Mouse (Mus musculus) heart, adult 11 months (tissue): ENCODE measurements at regions not wholly inside any gene's neighbourhood (a gene's known extent, or its start where the extent isn't known, plus 50 kb on each side); places are given as distances from the start of the nearest gene placed in this dataset.
"Not testable (repeated sequence)": the region's sequence is repeated elsewhere in the genome, so short reads cannot be mapped to it uniquely, and the experiment has no call there.

Source experiments
- DNase-seq: peaks from one replicate; pipeline ENCODE4 v3.0.0; 2022

DNA sequence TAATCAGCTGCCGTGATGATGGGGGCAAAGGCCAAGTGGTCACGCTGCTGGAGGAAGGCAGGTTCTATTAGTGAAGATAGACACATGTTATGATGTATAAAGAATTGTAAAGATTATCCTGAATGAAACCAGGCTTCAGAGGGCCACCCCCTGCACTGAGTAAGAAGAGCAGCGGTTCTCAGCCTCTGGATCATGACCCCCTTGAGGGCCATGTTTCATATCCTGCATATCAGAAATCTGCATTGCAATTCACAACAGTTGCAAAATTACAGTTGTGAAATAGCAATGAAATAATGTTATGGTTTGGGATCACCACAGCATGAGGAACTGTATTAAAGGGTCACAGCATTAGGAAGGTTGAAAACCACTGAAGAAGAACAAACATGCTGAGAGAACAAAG, 162.5 kb upstream of the Zranb2 start:
- DNase-seq, result no peak

DNA sequence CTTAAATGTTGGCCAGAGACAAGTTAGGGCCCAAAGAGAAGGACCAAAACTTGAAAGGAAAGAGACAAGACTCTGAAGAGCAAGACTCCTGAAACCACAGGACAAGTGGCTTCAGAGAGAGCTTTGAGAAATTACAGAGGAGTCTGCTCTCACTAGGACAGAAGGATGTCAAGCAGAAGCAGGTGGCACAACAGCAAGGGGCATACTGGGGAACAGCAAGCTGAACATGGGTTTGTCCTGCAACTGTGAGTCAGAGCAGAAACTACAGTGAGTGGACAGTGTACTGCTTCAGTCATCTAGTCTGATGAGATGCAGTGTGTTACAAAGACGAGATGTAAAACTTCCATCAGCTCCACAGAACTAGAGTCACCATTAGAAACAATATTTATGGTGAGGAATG, 160.6 kb upstream of the Zranb2 start:
- DNase-seq, result no peak

GRCm38 (mm10) chr3:157374178-157374577, 159.8 kb upstream of the Zranb2 start:
- DNase-seq, result no peak

DNA sequence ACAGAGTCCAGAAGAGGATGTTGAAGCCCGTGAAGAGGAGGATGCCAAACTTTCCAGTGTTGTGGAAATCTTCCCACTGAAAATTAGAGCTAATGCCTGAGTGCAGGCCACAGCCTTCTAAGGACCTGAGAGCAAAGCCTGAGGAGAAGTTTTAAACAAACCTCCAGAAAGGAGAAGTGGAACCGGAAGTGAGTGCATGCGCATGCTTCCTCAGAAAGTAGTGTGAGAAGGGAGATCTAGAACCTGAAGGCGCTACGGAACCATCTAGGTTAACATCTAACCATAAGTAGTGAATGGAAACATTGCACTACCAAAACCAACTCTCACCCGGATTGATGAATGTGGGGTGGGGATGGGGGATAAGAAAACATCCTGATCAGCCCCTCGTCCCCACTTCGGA, 156.4 kb upstream of the Zranb2 start:
- no peak for DNase-seq

DNA sequence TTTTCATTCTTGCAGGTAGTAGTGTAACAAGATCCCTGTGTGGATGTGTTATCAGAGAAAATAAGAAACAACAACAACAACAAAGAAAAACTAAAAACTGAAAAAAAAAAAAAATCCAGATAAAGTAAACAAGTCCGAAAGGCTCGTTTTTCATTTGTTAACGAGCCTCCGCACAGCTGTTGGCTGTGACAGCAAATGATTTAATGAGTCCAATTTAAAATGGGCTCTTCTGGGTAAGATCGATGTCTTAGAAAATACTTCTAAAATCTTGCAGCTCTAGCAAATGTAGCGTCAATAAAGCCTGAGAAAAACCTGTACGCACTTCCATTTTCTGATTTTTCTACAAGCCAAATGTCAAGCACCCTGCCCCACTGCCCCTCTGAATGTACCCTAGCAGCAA, 155.8 kb upstream of the Zranb2 start:
- DNase-seq, result peak; percentile 39

GRCm38 (mm10) chr3:157391835-157392234, 142.1 kb upstream of the Zranb2 start:
- peak; percentile 34 for DNase-seq

GRCm38 (mm10) chr3:157393903-157394302, 140.1 kb upstream of the Zranb2 start:
- no peak for DNase-seq

- peak; percentile 17 for DNase-seq
Measured at GRCm38 (mm10) chr3:157399909-157400308, 134.1 kb upstream of the Zranb2 start.

GRCm38 (mm10) chr3:157404054-157404453, 129.9 kb upstream of the Zranb2 start:
- DNase-seq, result peak; percentile 60

DNA sequence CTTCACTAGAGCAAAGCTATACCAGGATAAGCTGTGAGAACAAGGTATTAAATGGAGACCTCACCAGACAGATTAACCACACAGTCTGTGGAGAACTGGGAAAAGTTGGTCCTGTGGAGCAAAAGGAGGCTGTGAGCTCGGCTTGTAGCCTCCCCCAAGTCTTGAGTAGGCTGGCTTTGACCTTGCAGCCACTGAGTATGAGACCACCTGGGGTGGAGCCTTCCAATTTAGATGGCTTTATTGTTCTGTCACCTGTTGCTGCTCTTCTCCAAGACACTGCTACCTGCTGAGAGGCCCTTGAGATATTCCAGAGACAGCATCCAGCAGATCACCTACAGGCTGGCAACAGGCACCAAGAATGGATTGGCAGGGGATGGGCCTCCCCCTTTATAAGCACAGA, 110.5 kb upstream of the Zranb2 start:
- DNase-seq, result not testable (repeated sequence)

- no peak for DNase-seq
Measured at GRCm38 (mm10) chr3:157426720-157427119, 107.2 kb upstream of the Zranb2 start.

GRCm38 (mm10) chr3:157449794-157450193, 84.2 kb upstream of the Zranb2 start:
- DNase-seq, result no peak

DNA sequence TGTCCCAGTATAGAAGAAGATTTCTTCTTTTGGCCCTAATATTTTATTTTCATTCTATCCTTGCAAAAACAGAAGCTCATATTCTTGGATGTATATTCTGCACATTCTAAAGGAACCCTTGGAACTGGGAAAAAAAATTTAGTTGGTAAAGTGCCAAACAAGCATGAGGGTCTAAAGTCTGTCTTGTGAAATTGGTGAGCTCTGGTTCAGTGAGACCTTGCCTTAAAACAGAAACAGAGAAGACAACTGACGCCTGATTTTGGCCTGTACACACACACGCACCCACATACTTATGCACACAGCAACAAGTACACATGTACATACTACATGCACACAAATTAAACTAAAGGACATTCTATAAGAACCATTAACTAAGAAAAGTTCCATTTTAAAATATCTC, 62.4 kb upstream of the Zranb2 start:
- DNase-seq, result no peak

GRCm38 (mm10) chr3:157472674-157473073, 61.3 kb upstream of the Zranb2 start:
- DNase-seq, result no peak

DNA sequence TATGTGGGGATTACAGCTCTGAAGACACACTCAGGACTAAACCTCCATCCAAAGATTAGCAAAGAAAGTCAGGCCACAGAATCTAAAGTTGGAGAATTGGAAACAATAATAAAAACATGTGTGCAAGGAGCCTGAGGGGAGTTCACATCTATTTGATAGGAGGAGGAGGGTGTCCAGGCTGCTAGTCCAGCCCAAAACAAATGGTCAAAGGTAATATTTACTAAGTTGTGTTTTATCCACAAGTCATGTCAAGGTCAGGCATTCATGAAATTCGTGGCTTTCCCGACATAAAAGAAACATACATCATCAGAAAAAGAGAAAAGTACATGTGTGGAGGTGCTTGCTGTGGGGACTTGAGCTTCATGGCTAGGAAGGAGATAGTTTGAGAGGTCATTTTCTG, 56.2 kb upstream of the Zranb2 start:
- DNase-seq, result no peak
